Mouse (Mus musculus): ENCODE data around the gene Ube2e1. TPM values are rescaled to one million over a fixed set of nuclear protein-coding genes. Genes with fewer than 3 reads are reported as not detected.

Ube2e1 gene
- polyA plus RNA-seq, 1 experiment from 2014 or later, result 79.6 TPM

GRCm38 (mm10) chr14:18330789-18331692 lies 618 bp downstream of the Ube2e1 start:
- Histone ChIP-seq H3K4me2 (replicated peaks) (peak overlapping the region; percentile 63), H3K9ac (peak overlapping the region; percentile 97), H3K36me3 (replicated peaks; ENCODE audit: control insufficient read depth, insufficient read depth) (no peaks in the 10 kb centered on the region), H3K27ac (peak overlapping the region; percentile 88), H3K4me3 (replicated peaks; ENCODE audit: low read length) (peak overlapping the region; percentile 90), H3K9me3 (ENCODE audit: control insufficient read depth, low read length) (no peaks in the 10 kb centered on the region), H3K4me1 (replicated peaks; ENCODE audit: control insufficient read depth, insufficient read depth, low read length) (peaks cover 34% of the 10 kb centered on the region), H3K27me3 (ENCODE audit: control insufficient read depth, insufficient read depth, low read length) (no peaks in the 10 kb centered on the region)
- no peak for DNase-seq (ENCODE audit: low spot score)
- WGBS, result under 1% methylated on average over 77 of the region's 99 CpGs
- ATAC-seq (ENCODE audit: low FRiP score), result peak; percentile 69

- H3K9ac ChIP-seq, result peak overlapping the region; percentile 67
- H3K27ac ChIP-seq, result peak overlapping the region; percentile 20; the same call in 1 of the 2 replicates
- H3K4me2 ChIP-seq (replicated peaks), result peak overlapping the region; percentile 78
- 2% methylated on average over 34 of the region's 37 CpGs for WGBS
- no peak for DNase-seq (ENCODE audit: low spot score)
- peak overlapping the region; percentile 44 for H3K4me3 ChIP-seq (replicated peaks; ENCODE audit: low read length)
- H3K4me1 ChIP-seq (replicated peaks; ENCODE audit: control insufficient read depth, insufficient read depth, low read length), result peaks cover 37% of the 10 kb centered on the region
- H3K27me3 ChIP-seq (ENCODE audit: control insufficient read depth, insufficient read depth, low read length), result no peaks in the 10 kb centered on the region
- no peaks in the 10 kb centered on the region for H3K9me3 ChIP-seq (ENCODE audit: control insufficient read depth, low read length)
- H3K36me3 ChIP-seq (replicated peaks; ENCODE audit: control insufficient read depth, insufficient read depth), result no peaks in the 10 kb centered on the region; the same call in 1 of the 2 replicates
- ATAC-seq (ENCODE audit: low FRiP score), result peak; percentile 15; the same call in 1 of the 2 replicates
Measured at GRCm38 (mm10) chr14:18326968-18327672, 4.5 kb downstream of the Ube2e1 start.

- H3K4me3 ChIP-seq (replicated peaks; ENCODE audit: low read length), result no peak overlapping the region
- no peaks in the 10 kb centered on the region; the same call in 1 of the 2 replicates for H3K36me3 ChIP-seq (replicated peaks; ENCODE audit: control insufficient read depth, insufficient read depth)
- 81% methylated on average over 11 of the region's 11 CpGs for WGBS
- DNase-seq (ENCODE audit: low spot score) (no peak), ATAC-seq (ENCODE audit: low FRiP score) (no peak)
- H3K9me3 ChIP-seq (ENCODE audit: control insufficient read depth, low read length), result no peaks in the 10 kb centered on the region
- H3K27ac ChIP-seq, result no peak overlapping the region
- H3K4me2 ChIP-seq (replicated peaks), result no peak overlapping the region
- H3K4me1 ChIP-seq (replicated peaks; ENCODE audit: control insufficient read depth, insufficient read depth, low read length), result no peaks in the 10 kb centered on the region
- H3K27me3 ChIP-seq (ENCODE audit: control insufficient read depth, insufficient read depth, low read length), result no peaks in the 10 kb centered on the region
- no peak overlapping the region for H3K9ac ChIP-seq
Measured at GRCm38 (mm10) chr14:18317457-18318411, 13.9 kb downstream of the Ube2e1 start.

- DNase-seq (ENCODE audit: low spot score), result no peak
- Histone ChIP-seq H3K4me2 (replicated peaks) (no peak overlapping the region), H3K27ac (no peak overlapping the region), H3K27me3 (ENCODE audit: control insufficient read depth, insufficient read depth, low read length) (no peaks in the 10 kb centered on the region), H3K9ac (no peak overlapping the region), H3K36me3 (replicated peaks; ENCODE audit: control insufficient read depth, insufficient read depth) (no peaks in the 10 kb centered on the region), H3K4me3 (replicated peaks; ENCODE audit: low read length) (no peak overlapping the region), H3K9me3 (ENCODE audit: control insufficient read depth, low read length) (no peaks in the 10 kb centered on the region), H3K4me1 (replicated peaks; ENCODE audit: control insufficient read depth, insufficient read depth, low read length) (no peaks in the 10 kb centered on the region)
- ATAC-seq (ENCODE audit: low FRiP score), result no peak
- WGBS, result 96% methylated on average over 5 of the region's 5 CpGs
Measured at GRCm38 (mm10) chr14:18304165-18304564, 27.5 kb downstream of the Ube2e1 start.

GRCm38 (mm10) chr14:18303262-18303661 lies 28.4 kb downstream of the Ube2e1 start:
- ATAC-seq (ENCODE audit: low FRiP score), result no peak
- Histone ChIP-seq H3K4me1 (replicated peaks; ENCODE audit: control insufficient read depth, insufficient read depth, low read length) (no peaks in the 10 kb centered on the region), H3K36me3 (replicated peaks; ENCODE audit: control insufficient read depth, insufficient read depth) (no peaks in the 10 kb centered on the region), H3K9me3 (ENCODE audit: control insufficient read depth, low read length) (no peaks in the 10 kb centered on the region), H3K27me3 (ENCODE audit: control insufficient read depth, insufficient read depth, low read length) (no peaks in the 10 kb centered on the region), H3K27ac (no peak overlapping the region), H3K4me2 (replicated peaks) (no peak overlapping the region), H3K4me3 (replicated peaks; ENCODE audit: low read length) (no peak overlapping the region), H3K9ac (no peak overlapping the region)
- DNase-seq (ENCODE audit: low spot score), result no peak
- 75% methylated on average over 4 of the region's 4 CpGs for WGBS

- ATAC-seq (ENCODE audit: low FRiP score) (no peak), DNase-seq (ENCODE audit: low spot score) (no peak)
- Histone ChIP-seq H3K9ac (no peak overlapping the region), H3K4me2 (replicated peaks) (no peak overlapping the region), H3K27ac (no peak overlapping the region), H3K4me3 (replicated peaks; ENCODE audit: low read length) (no peak overlapping the region), H3K9me3 (ENCODE audit: control insufficient read depth, low read length) (no peaks in the 10 kb centered on the region), H3K4me1 (replicated peaks; ENCODE audit: control insufficient read depth, insufficient read depth, low read length) (no peaks in the 10 kb centered on the region), H3K36me3 (replicated peaks; ENCODE audit: control insufficient read depth, insufficient read depth) (no peaks in the 10 kb centered on the region), H3K27me3 (ENCODE audit: control insufficient read depth, insufficient read depth, low read length) (no peaks in the 10 kb centered on the region)
- 85% methylated on average over 3 of the region's 3 CpGs for WGBS
Measured at GRCm38 (mm10) chr14:18302750-18303149, 28.9 kb downstream of the Ube2e1 start.

GRCm38 (mm10) chr14:18301591-18301990 lies 30.1 kb downstream of the Ube2e1 start:
- H3K4me1 ChIP-seq (replicated peaks; ENCODE audit: control insufficient read depth, insufficient read depth, low read length), result no peaks in the 10 kb centered on the region
- no peaks in the 10 kb centered on the region for H3K27me3 ChIP-seq (ENCODE audit: control insufficient read depth, insufficient read depth, low read length)
- no peak for DNase-seq (ENCODE audit: low spot score)
- no peak for ATAC-seq (ENCODE audit: low FRiP score)
- H3K36me3 ChIP-seq (replicated peaks; ENCODE audit: control insufficient read depth, insufficient read depth), result no peaks in the 10 kb centered on the region
- H3K9ac ChIP-seq, result no peak overlapping the region
- WGBS, result 90% methylated on average over 3 of the region's 3 CpGs
- H3K27ac ChIP-seq, result no peak overlapping the region
- H3K9me3 ChIP-seq (ENCODE audit: control insufficient read depth, low read length), result no peaks in the 10 kb centered on the region
- H3K4me2 ChIP-seq (replicated peaks), result no peak overlapping the region
- H3K4me3 ChIP-seq (replicated peaks; ENCODE audit: low read length), result no peak overlapping the region

- Histone ChIP-seq H3K36me3 (replicated peaks; ENCODE audit: control insufficient read depth, insufficient read depth) (no peaks in the 10 kb centered on the region), H3K27me3 (ENCODE audit: control insufficient read depth, insufficient read depth, low read length) (no peaks in the 10 kb centered on the region), H3K4me2 (replicated peaks) (no peak overlapping the region), H3K4me1 (replicated peaks; ENCODE audit: control insufficient read depth, insufficient read depth, low read length) (no peaks in the 10 kb centered on the region), H3K4me3 (replicated peaks; ENCODE audit: low read length) (no peak overlapping the region), H3K9me3 (ENCODE audit: control insufficient read depth, low read length) (no peaks in the 10 kb centered on the region), H3K9ac (no peak overlapping the region), H3K27ac (no peak overlapping the region)
- DNase-seq (ENCODE audit: low spot score) (no peak), ATAC-seq (ENCODE audit: low FRiP score) (no peak)
- 92% methylated on average over 2 of the region's 2 CpGs for WGBS
Measured at GRCm38 (mm10) chr14:18300676-18301075, 31.0 kb downstream of the Ube2e1 start.
